18 mouse cellular contexts compared by ENCODE assay signal in the genomic region with DNA sequence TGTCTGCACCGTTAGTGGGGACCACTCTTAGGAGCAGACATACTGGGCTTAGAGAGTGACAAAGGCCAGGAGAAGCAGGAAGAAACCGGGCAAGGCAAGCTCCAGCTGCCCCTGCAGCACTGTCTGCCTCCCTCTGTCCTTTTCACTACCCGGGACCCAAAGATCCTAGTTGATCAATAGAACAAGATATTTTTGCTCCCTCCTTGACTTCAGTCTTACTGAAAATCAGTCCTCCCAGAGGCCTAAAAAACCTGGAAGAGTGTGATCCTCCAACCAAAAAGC. TPM values are rescaled to one million over a fixed set of nuclear protein-coding genes. Genes with fewer than 3 reads are reported as not detected.
DNase-seq lines count a peak whose midpoint lies in the region; ATAC-seq and TF ChIP-seq lines count a peak whose summit lies in the region.
"Had no signal": no experiment of that assay in that cellular context is flagged by ENCODE, and none has a peak within 500 bp of the region (broad histone marks: within the 10 kb centered on the region; RNA-seq: fewer than 3 reads in every experiment).

No protein-coding gene starts in this region.

- no peak overlapping the region; the same call in 1 of the 2 replicates for H3K9ac ChIP-seq in forebrain, embryonic 13.5 days
- no peak overlapping the region for H3K9ac ChIP-seq in hindbrain, postnatal 0 days (replicated peaks; ENCODE audit: low read length)
- H3K9ac ChIP-seq in neural tube, embryonic 12.5 days = no peak overlapping the region
- no peak overlapping the region for H3K9ac ChIP-seq in lung, postnatal 0 days (replicated peaks; ENCODE audit: low read depth)
- H3K9ac ChIP-seq: embryonic facial prominence, embryonic 15.5 days; heart, embryonic 15.5 days had no signal

- TF ChIP-seq CTCF in hindbrain, postnatal 0 days (IDR thresholded peaks at IDR 0.05; ENCODE audit: low read depth) = no peak
- TF ChIP-seq CTCF in lung, postnatal 0 days (IDR thresholded peaks at IDR 0.05) = no peak

- peak overlapping the region; percentile 50; the same call in 1 of the 2 replicates for H3K4me2 ChIP-seq in forebrain, embryonic 13.5 days
- H3K4me2 ChIP-seq in hindbrain, postnatal 0 days (ENCODE audit: low read depth, low read length) = peak overlapping the region; percentile 42
- H3K4me2 ChIP-seq in neural tube, embryonic 12.5 days (replicated peaks) = peak overlapping the region; percentile 48
- no peak overlapping the region for H3K4me2 ChIP-seq in lung, postnatal 0 days (replicated peaks; ENCODE audit: low read depth, low read length)
- H3K4me2 ChIP-seq: embryonic facial prominence, embryonic 15.5 days; heart, embryonic 15.5 days had no signal

- 6% methylated on average over 3 of the region's 3 CpGs for WGBS in heart, embryonic 10.5 days
- 3% methylated on average over 3 of the region's 3 CpGs for WGBS in forebrain, embryonic 13.5 days
- WGBS in hindbrain, postnatal 0 days = 15% methylated on average over 3 of the region's 3 CpGs
- WGBS in neural tube, embryonic 12.5 days = 5% methylated on average over 3 of the region's 3 CpGs
- WGBS in lung, postnatal 0 days = 4% methylated on average over 3 of the region's 3 CpGs

- no peak for TF ChIP-seq EP300 in lung, postnatal 0 days (IDR thresholded peaks at IDR 0.05)

- H3K9me3 ChIP-seq in heart, embryonic 10.5 days = no peaks in the 10 kb centered on the region
- no peaks in the 10 kb centered on the region for H3K9me3 ChIP-seq in forebrain, embryonic 13.5 days (replicated peaks)
- no peaks in the 10 kb centered on the region for H3K9me3 ChIP-seq in hindbrain, postnatal 0 days (ENCODE audit: low read length)
- H3K9me3 ChIP-seq in neural tube, embryonic 12.5 days = no peaks in the 10 kb centered on the region
- H3K9me3 ChIP-seq in lung, postnatal 0 days (ENCODE audit: low read length) = no peaks in the 10 kb centered on the region
- H3K9me3 ChIP-seq: embryonic facial prominence, embryonic 15.5 days; heart, embryonic 15.5 days had no signal

- intact Hi-C loops in heart, postnatal 25 days (cut with DNase I) = no loop called here

- H3K27ac ChIP-seq in heart, embryonic 10.5 days = no peak overlapping the region
- H3K27ac ChIP-seq in forebrain, embryonic 13.5 days = no peak overlapping the region
- no peak overlapping the region for H3K27ac ChIP-seq in hindbrain, postnatal 0 days
- no peak overlapping the region for H3K27ac ChIP-seq in neural tube, embryonic 12.5 days
- no peak overlapping the region for H3K27ac ChIP-seq in lung, postnatal 0 days (ENCODE audit: low read length)
- H3K27ac ChIP-seq: embryonic facial prominence, embryonic 15.5 days; heart, embryonic 15.5 days; left cerebral cortex, adult 2 months had no signal

- peaks cover 99% of the 10 kb centered on the region for H3K27me3 ChIP-seq in heart, embryonic 10.5 days (ENCODE audit: insufficient read depth, poor library complexity, severe bottlenecking)
- peaks cover 97% of the 10 kb centered on the region for H3K27me3 ChIP-seq in forebrain, embryonic 13.5 days
- peaks cover 54% of the 10 kb centered on the region for H3K27me3 ChIP-seq in hindbrain, postnatal 0 days (ENCODE audit: insufficient read depth, low read length)
- H3K27me3 ChIP-seq in neural tube, embryonic 12.5 days (replicated peaks) = peaks cover 97% of the 10 kb centered on the region
- peaks cover 21% of the 10 kb centered on the region; the same call in 1 of the 2 replicates for H3K27me3 ChIP-seq in lung, postnatal 0 days (replicated peaks; ENCODE audit: insufficient read depth, low read length)

- H3K4me1 ChIP-seq in heart, embryonic 10.5 days = peaks cover 6% of the 10 kb centered on the region
- H3K4me1 ChIP-seq in forebrain, embryonic 13.5 days = peaks cover 6% of the 10 kb centered on the region; the same call in 1 of the 2 replicates
- H3K4me1 ChIP-seq in hindbrain, postnatal 0 days (ENCODE audit: insufficient read depth, low read length) = no peaks in the 10 kb centered on the region
- H3K4me1 ChIP-seq in neural tube, embryonic 12.5 days = peaks cover 8% of the 10 kb centered on the region
- no peaks in the 10 kb centered on the region for H3K4me1 ChIP-seq in lung, postnatal 0 days (ENCODE audit: insufficient read depth, low read depth, low read length)
- H3K4me1 ChIP-seq: heart, embryonic 15.5 days had no signal

- ATAC-seq in forebrain, embryonic 13.5 days = no peak
- no peak for ATAC-seq in hindbrain, postnatal 0 days
- no peak for ATAC-seq in neural tube, embryonic 12.5 days (ENCODE audit: low FRiP score, low read depth)
- no peak for ATAC-seq in lung, postnatal 0 days
- ATAC-seq: intestine, embryonic 16.5 days had no signal

- no peak for DNase-seq in heart, embryonic 10.5 days (ENCODE audit: low spot score)
- DNase-seq in heart, postnatal 25 days (ENCODE audit: low spot score) = no peak
- no peak for DNase-seq in hindbrain, postnatal 0 days (ENCODE audit: low spot score)
- DNase-seq in adrenal gland, adult 2 months = no peak
- DNase-seq in spleen, adult 18-20 months = no peak
- DNase-seq in lung, postnatal 0 days (ENCODE audit: low spot score) = no peak
- DNase-seq: cerebellum, adult 9-11 months; liver had no signal

- H3K36me3 ChIP-seq in heart, embryonic 10.5 days = no peaks in the 10 kb centered on the region
- no peaks in the 10 kb centered on the region for H3K36me3 ChIP-seq in forebrain, embryonic 13.5 days (ENCODE audit: poor library complexity, severe bottlenecking)
- H3K36me3 ChIP-seq in hindbrain, postnatal 0 days (ENCODE audit: insufficient read depth, low read length) = no peaks in the 10 kb centered on the region
- no peaks in the 10 kb centered on the region for H3K36me3 ChIP-seq in neural tube, embryonic 12.5 days
- H3K36me3 ChIP-seq in lung, postnatal 0 days (ENCODE audit: insufficient read depth, low read length) = no peaks in the 10 kb centered on the region
- H3K36me3 ChIP-seq: embryonic facial prominence, embryonic 15.5 days; heart, embryonic 15.5 days had no signal

- peak overlapping the region; percentile 27; the same call in 1 of the 2 replicates for H3K4me3 ChIP-seq in heart, embryonic 10.5 days
- no peak overlapping the region for H3K4me3 ChIP-seq in forebrain, embryonic 13.5 days
- H3K4me3 ChIP-seq in hindbrain, postnatal 0 days (ENCODE audit: low read length) = no peak overlapping the region
- H3K4me3 ChIP-seq in neural tube, embryonic 12.5 days = peak overlapping the region; percentile 7; the same call in 1 of the 2 replicates
- H3K4me3 ChIP-seq in lung, postnatal 0 days (ENCODE audit: low read depth, low read length) = no peak overlapping the region
- H3K4me3 ChIP-seq: embryonic facial prominence, embryonic 15.5 days; heart, embryonic 15.5 days; left cerebral cortex, adult 2 months had no signal

RNA-seq across cellular contexts. Expression of a gene that starts 15.7 kb away (rescaled TPM):
- not detected in 2 replicates for polyA plus RNA-seq in heart, embryonic 10.5 days (2016; fragmentation: Nextera tagmentation; extraction: Ambion mirVana)
- not detected for total RNA-seq in heart, postnatal 25 days (2021)
- polyA plus RNA-seq in forebrain, embryonic 13.5 days (2015; fragmentation: Nextera tagmentation; extraction: Ambion mirVana) = 0.09 and 0.11 TPM in 2 replicates
- total RNA-seq in hindbrain, postnatal 0 days (2014; rRNA removed) = 3.3 and 4.5 TPM in 2 replicates
- polyA plus RNA-seq in hindbrain, postnatal 0 days (2015; fragmentation: Nextera tagmentation; extraction: Ambion mirVana) = 3.9 and 4.3 TPM in 2 replicates
- polyA plus RNA-seq in neural tube, embryonic 12.5 days (2016; fragmentation: Nextera tagmentation; extraction: Ambion mirVana) = 1.6 and 2.4 TPM in 2 replicates
- not detected for total RNA-seq in adrenal gland, adult 2 months (2021)
- not detected in 2 replicates for polyA plus RNA-seq in adrenal gland, adult 2 months (2012; rRNA removed)
- polyA plus RNA-seq in lung, postnatal 0 days (2015; fragmentation: Nextera tagmentation; extraction: Ambion mirVana) = not detected in 2 replicates
- total RNA-seq: gastrocnemius, postnatal 4 days; left cerebral cortex, adult 2 months had no signal
- polyA plus RNA-seq: intestine, embryonic 16.5 days; large intestine, adult 2 months; stomach, embryonic 16.5 days; urinary bladder, adult 2 months had no signal

Comparison
In these comparisons a context has a peak if more than half of its experiments do, and no peak if none do; other contexts are left out.
1. H3K4me3 ChIP-seq: peak in heart, embryonic 10.5 days (single experiment) and neural tube, embryonic 12.5 days (single experiment); none in forebrain, embryonic 13.5 days (single experiment), hindbrain, postnatal 0 days (single experiment) and lung, postnatal 0 days (single experiment).